Mouse (Mus musculus): ENCODE measurements at regions not wholly inside any gene's neighbourhood (a gene's known extent, or its start where the extent isn't known, plus 50 kb on each side); places are given as distances from the start of the nearest gene placed in this dataset.

GRCm38 (mm10) chr7:116847846-116848730, 343.9 kb downstream of the Nucb2 start:
- Histone ChIP-seq H3K27me3 (ENCODE audit: control insufficient read depth, insufficient read depth, low read length) (no peaks in the 10 kb centered on the region), H3K4me3 (ENCODE audit: insufficient read depth in 1 of 2, low read depth in 2 of 2, low read length in 2 of 2) (no peak overlapping the region), H3K4me2 (ENCODE audit: low read depth) (no peak overlapping the region), H3K27ac (no peak overlapping the region), H3K4me1 (replicated peaks; ENCODE audit: control insufficient read depth in 2 of 2, insufficient read depth in 2 of 2, low read length in 1 of 2) (no peaks in the 10 kb centered on the region), H3K9ac (replicated peaks) (no peak overlapping the region), H3K36me3 (replicated peaks; ENCODE audit: control insufficient read depth, insufficient read depth, low read depth) (no peaks in the 10 kb centered on the region), H3K9me3 (ENCODE audit: control insufficient read depth, low read length) (no peaks in the 10 kb centered on the region)
- no peak for TF ChIP-seq CTCF (IDR thresholded peaks at IDR 0.05; ENCODE audit: low read depth)
- no peak for TF ChIP-seq EP300 (IDR thresholded peaks at IDR 0.05; ENCODE audit: low read depth)
- ATAC-seq (ENCODE audit: insufficient read depth) (no peak), DNase-seq (ENCODE audit: low read depth in 3 of 3, low spot score in 3 of 3) (no peak)
- whole genome bisulfite sequencing (ENCODE audit: insufficient replicate concordance): 65% methylated on average over 17 of the region's 17 CpGs

GRCm38 (mm10) chr7:116853351-116853750, 349.2 kb downstream of the Nucb2 start:
- DNase-seq (ENCODE audit: low read depth in 3 of 3, low spot score in 3 of 3): no peak
- no peak overlapping the region for H3K27ac ChIP-seq
- 64% methylated on average over 3 of the region's 3 CpGs for WGBS (ENCODE audit: insufficient replicate concordance)
- no peak for TF ChIP-seq CTCF (IDR thresholded peaks at IDR 0.05; ENCODE audit: low read depth)
- no peak for TF ChIP-seq EP300 (IDR thresholded peaks at IDR 0.05; ENCODE audit: low read depth)
- no peaks in the 10 kb centered on the region for H3K36me3 ChIP-seq (replicated peaks; ENCODE audit: control insufficient read depth, insufficient read depth, low read depth)
- H3K4me1 ChIP-seq (replicated peaks; ENCODE audit: control insufficient read depth in 2 of 2, insufficient read depth in 2 of 2, low read length in 1 of 2): no peaks in the 10 kb centered on the region
- H3K27me3 ChIP-seq (ENCODE audit: control insufficient read depth, insufficient read depth, low read length): no peaks in the 10 kb centered on the region
- H3K9me3 ChIP-seq (ENCODE audit: control insufficient read depth, low read length): no peaks in the 10 kb centered on the region
- H3K4me3 ChIP-seq (ENCODE audit: insufficient read depth in 1 of 2, low read depth in 2 of 2, low read length in 2 of 2): no peak overlapping the region
- ATAC-seq (ENCODE audit: insufficient read depth): no peak
- H3K4me2 ChIP-seq (ENCODE audit: low read depth): no peak overlapping the region
- H3K9ac ChIP-seq (replicated peaks): no peak overlapping the region

DNA sequence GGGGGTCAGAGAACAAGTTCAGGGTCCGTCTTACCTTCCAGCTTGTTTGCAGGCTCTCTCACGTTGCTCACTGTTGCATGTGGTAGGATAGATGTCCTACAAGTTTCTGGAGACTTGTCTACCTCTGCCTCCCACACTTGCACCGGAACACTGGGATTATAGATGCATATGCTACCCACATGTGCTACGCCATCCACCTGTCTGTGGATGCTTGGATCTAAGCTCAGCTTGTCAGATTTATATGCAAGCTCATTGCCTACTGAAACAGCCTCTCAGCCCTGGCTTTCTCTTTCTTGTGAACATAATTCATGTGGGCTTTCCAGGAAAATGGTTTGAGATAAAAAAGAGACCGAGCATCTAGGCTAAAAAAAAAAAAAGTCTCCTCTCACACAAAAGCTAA, 353.0 kb downstream of the Nucb2 start:
- no peaks in the 10 kb centered on the region for H3K27me3 ChIP-seq (ENCODE audit: control insufficient read depth, insufficient read depth, low read length)
- H3K36me3 ChIP-seq (replicated peaks; ENCODE audit: control insufficient read depth, insufficient read depth, low read depth): no peaks in the 10 kb centered on the region
- no peak overlapping the region for H3K4me2 ChIP-seq (ENCODE audit: low read depth)
- no peak overlapping the region for H3K9ac ChIP-seq (replicated peaks)
- 49% methylated on average over 5 of the region's 5 CpGs for WGBS (ENCODE audit: insufficient replicate concordance)
- TF ChIP-seq EP300 (IDR thresholded peaks at IDR 0.05; ENCODE audit: low read depth) (no peak), CTCF (IDR thresholded peaks at IDR 0.05; ENCODE audit: low read depth) (no peak)
- no peaks in the 10 kb centered on the region for H3K9me3 ChIP-seq (ENCODE audit: control insufficient read depth, low read length)
- no peak overlapping the region for H3K27ac ChIP-seq
- no peaks in the 10 kb centered on the region for H3K4me1 ChIP-seq (replicated peaks; ENCODE audit: control insufficient read depth in 2 of 2, insufficient read depth in 2 of 2, low read length in 1 of 2)
- ATAC-seq (ENCODE audit: insufficient read depth) (no peak), DNase-seq (ENCODE audit: low read depth in 3 of 3, low spot score in 3 of 3) (no peak)
- no peak overlapping the region for H3K4me3 ChIP-seq (ENCODE audit: insufficient read depth in 1 of 2, low read depth in 2 of 2, low read length in 2 of 2)

- ATAC-seq (ENCODE audit: insufficient read depth): no peak
Measured at GRCm38 (mm10) chr7:116857744-116858143, 353.6 kb downstream of the Nucb2 start.

GRCm38 (mm10) chr7:116882268-116882964, 378.2 kb downstream of the Nucb2 start:
- no peak for ATAC-seq (ENCODE audit: insufficient read depth)
- Histone ChIP-seq H3K36me3 (replicated peaks; ENCODE audit: control insufficient read depth, insufficient read depth, low read depth) (no peaks in the 10 kb centered on the region), H3K27me3 (ENCODE audit: control insufficient read depth, insufficient read depth, low read length) (no peaks in the 10 kb centered on the region), H3K9ac (replicated peaks) (no peak overlapping the region), H3K9me3 (ENCODE audit: control insufficient read depth, low read length) (no peaks in the 10 kb centered on the region), H3K4me2 (ENCODE audit: low read depth) (no peak overlapping the region), H3K4me1 (replicated peaks; ENCODE audit: control insufficient read depth in 2 of 2, insufficient read depth in 2 of 2, low read length in 1 of 2) (no peaks in the 10 kb centered on the region), H3K4me3 (ENCODE audit: insufficient read depth in 1 of 2, low read depth in 2 of 2, low read length in 2 of 2) (no peak overlapping the region), H3K27ac (no peak overlapping the region)
- TF ChIP-seq EP300 (IDR thresholded peaks at IDR 0.05; ENCODE audit: low read depth) (no peak), CTCF (IDR thresholded peaks at IDR 0.05; ENCODE audit: low read depth) (no peak)
- 53% methylated on average over 5 of the region's 5 CpGs for WGBS (ENCODE audit: insufficient replicate concordance)
- DNase-seq (ENCODE audit: low read depth in 3 of 3, low spot score in 3 of 3): no peak

More at GRCm38 (mm10) chr7:116857744-116858143, 353.6 kb downstream of the Nucb2 start:
- H3K27ac ChIP-seq: no peak overlapping the region
- H3K4me1 ChIP-seq (replicated peaks; ENCODE audit: control insufficient read depth in 2 of 2, insufficient read depth in 2 of 2, low read length in 1 of 2): no peaks in the 10 kb centered on the region
- DNase-seq (ENCODE audit: low read depth in 3 of 3, low spot score in 3 of 3): no peak
- H3K27me3 ChIP-seq (ENCODE audit: control insufficient read depth, insufficient read depth, low read length): no peaks in the 10 kb centered on the region
- no peak for TF ChIP-seq EP300 (IDR thresholded peaks at IDR 0.05; ENCODE audit: low read depth)
- TF ChIP-seq CTCF (IDR thresholded peaks at IDR 0.05; ENCODE audit: low read depth): no peak
- H3K4me2 ChIP-seq (ENCODE audit: low read depth): no peak overlapping the region
- H3K9me3 ChIP-seq (ENCODE audit: control insufficient read depth, low read length): no peaks in the 10 kb centered on the region
- no peak overlapping the region for H3K9ac ChIP-seq (replicated peaks)
- H3K36me3 ChIP-seq (replicated peaks; ENCODE audit: control insufficient read depth, insufficient read depth, low read depth): no peaks in the 10 kb centered on the region
- 59% methylated on average over 4 of the region's 4 CpGs for WGBS (ENCODE audit: insufficient replicate concordance)
- no peak overlapping the region for H3K4me3 ChIP-seq (ENCODE audit: insufficient read depth in 1 of 2, low read depth in 2 of 2, low read length in 2 of 2)
